Mouse (Mus musculus): ENCODE data around the gene Gm20388. TPM values are rescaled to one million over a fixed set of nuclear protein-coding genes. Genes with fewer than 3 reads are reported as not detected.

The Gm20388 gene
- total RNA-seq, 2 experiments from 2014 or later: 11.4 to 18.1 TPM

DNA sequence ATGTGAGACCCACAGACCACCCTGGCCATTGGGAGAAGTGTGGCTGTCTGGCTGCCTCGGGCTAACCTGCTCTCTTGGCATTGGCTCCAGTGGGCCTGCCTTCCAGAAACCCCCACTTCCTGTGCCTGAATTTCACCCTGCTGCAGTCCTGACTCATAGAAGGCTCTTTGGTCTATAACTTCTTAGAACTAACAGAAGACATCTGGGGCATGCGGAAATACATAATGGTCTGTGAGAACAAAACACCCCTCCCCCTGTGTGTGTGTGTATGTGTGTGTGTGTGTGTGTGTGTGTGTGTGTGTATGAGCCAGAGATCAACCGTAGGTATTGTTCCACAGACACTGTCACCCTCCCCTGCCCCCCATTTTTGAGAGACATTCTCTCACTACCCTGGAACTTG, 152.7 kb downstream of the Gm20388 start:
- ATAC-seq (replicated peaks; ENCODE audit: low FRiP score, low TSS enrichment, poor library complexity, severe bottlenecking): no peak

DNA sequence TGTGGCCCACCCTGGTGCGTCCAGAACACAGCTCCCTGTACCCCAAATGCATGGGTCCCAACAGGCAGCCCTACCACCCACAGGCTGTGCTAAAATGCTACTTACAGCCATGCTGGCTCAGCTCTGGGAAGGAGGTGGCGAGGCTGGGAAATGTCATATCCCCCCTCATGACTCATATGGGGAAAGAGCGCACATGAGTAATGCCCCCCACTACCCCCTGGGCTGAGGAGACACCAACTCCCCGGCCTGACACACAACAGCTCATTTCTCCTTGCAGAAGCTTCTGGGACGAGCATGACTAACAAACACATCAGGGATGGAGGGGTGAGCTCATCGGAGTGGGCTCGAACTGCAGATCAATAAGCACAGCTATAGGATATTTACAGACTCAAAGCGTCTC, 155.0 kb downstream of the Gm20388 start:
- ATAC-seq (replicated peaks; ENCODE audit: low FRiP score, low TSS enrichment, poor library complexity, severe bottlenecking): no peak

DNA sequence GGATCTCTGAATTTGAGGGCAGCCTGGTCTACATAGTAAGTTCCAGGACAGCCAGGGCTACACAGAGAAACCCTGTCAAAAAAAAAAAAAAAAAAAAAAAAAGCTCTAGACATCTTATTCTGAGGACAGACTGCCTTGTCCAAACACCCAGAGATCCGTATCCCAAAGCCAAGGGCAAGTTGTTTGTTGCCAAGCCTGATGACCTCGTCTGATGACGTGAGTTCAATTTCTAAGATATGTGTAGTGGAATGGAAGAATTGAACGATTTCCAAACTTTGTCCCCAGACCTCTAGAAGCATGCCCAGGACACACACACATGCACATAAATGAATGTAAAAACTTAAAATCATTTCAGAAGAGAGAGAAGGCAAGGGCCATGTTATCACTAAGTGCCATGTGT, 155.6 kb downstream of the Gm20388 start:
- ATAC-seq (replicated peaks; ENCODE audit: low FRiP score, low TSS enrichment, poor library complexity, severe bottlenecking): no peak

DNA sequence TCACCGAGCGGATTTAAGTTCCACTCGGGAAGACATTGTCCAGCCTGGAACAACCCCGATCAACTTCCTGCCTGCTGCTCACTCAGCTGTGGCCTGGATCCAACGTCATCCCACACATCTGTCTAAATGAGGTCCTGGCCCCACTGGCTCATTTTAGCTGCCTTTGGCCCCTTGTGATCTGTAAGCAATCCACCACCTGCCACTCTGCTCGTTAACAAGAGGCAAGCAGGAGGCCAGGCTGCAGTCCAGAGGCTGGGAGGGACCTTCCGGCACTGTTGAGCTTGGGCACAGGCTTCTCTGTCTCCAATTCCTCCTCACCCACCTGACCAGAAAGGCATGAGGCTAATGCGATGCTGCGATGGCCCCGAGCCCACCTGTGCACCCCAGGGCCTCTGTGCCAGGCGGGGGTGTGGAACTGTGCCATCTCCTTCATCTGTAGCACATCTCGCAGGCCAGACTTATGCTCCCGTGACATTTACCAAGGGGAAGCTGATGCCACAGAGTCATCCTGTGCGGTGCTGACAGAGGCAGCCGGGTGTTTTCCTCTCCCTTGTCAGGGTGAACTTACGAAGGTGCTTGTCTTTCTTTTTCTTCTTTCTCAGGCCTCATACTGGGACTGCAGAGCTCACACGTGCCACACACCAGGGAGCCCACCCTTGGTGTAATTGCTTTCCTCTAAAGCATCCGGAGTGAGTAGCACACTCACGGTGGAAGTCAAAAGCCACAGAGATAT, 157.5 kb downstream of the Gm20388 start:
- no peak for ATAC-seq (replicated peaks; ENCODE audit: low FRiP score, low TSS enrichment, poor library complexity, severe bottlenecking)

DNA sequence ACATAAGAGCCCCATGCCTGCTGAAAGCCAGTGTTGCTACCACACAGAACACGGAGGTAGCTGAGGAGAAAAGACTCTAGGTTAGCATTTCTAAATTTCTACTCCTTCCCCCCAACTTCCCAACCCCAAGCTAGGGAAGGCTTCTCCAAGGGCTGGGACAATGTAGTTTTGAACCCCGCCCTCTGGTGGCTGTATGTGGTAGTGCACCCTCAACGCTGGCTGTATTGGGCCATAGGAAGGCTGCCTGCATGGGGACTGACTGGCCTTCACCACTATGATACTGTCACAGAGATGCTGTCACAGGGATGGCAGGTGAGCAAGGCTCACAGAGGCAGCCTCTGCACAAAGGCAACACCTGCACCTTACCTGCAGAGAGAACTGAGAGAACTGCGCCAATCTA, 161.0 kb downstream of the Gm20388 start:
- peak; percentile 69 for ATAC-seq (replicated peaks; ENCODE audit: low FRiP score, low TSS enrichment, poor library complexity, severe bottlenecking)

DNA sequence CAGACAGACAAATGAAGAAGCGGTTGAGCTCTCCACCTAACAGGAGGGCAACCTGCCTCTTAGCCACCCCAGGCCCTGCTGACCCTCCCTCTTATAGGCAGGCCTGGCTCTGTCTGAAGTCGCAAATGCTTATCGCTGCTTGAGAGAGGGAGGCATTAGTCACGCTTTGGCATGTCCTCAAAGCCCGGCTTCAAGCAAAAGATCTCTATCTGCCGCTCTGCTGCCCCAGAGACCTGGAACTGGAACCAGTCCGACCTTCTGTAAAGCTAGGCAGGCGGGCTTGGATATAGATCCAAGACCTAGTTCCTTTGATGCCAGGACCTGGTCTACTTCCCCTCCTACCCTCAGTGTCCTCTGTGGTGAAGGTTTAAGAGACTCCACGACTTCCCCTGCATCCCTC, 161.6 kb downstream of the Gm20388 start:
- no peak for ATAC-seq (replicated peaks; ENCODE audit: low FRiP score, low TSS enrichment, poor library complexity, severe bottlenecking)

DNA sequence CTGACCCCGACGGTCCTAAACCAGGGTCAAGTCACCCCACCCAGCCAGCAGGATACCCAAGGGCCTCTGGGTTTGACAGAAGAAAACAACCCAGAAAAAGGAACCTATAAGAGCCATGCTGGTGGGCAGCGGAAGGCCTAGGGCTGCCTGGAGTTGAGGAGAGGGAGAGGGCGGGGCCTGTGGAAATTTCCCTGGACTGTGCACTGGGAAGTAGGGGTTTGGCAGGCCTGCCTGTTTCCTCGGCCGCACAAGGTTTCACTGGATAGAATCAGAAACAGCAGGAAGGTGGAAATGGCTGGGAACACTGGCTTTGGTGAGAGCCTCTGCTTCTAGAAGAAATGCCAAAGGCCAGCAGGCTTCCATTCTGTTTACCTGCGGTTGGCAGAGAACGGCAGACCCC, 162.2 kb downstream of the Gm20388 start:
- no peak for ATAC-seq (replicated peaks; ENCODE audit: low FRiP score, low TSS enrichment, poor library complexity, severe bottlenecking)

DNA sequence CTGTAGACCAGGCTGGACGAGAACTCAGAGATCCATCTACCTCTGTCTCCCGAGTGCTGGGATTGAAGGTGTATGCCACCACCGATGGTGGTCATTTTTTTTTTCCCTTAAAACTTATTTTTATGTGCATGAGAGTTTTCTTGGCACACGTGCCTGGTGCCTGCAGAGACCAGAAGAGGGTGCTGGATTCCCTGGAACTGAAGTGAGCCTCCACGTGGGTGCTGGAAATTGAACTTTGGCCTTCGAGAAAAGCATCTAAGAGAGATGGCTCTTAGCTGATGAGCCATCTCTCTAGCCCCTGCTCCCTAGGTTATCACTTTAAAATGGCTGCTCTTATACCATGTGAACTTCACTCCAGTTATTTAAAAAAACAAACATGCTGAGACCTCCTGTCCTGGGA, 163.9 kb downstream of the Gm20388 start:
- ATAC-seq (replicated peaks; ENCODE audit: low FRiP score, low TSS enrichment, poor library complexity, severe bottlenecking): no peak

DNA sequence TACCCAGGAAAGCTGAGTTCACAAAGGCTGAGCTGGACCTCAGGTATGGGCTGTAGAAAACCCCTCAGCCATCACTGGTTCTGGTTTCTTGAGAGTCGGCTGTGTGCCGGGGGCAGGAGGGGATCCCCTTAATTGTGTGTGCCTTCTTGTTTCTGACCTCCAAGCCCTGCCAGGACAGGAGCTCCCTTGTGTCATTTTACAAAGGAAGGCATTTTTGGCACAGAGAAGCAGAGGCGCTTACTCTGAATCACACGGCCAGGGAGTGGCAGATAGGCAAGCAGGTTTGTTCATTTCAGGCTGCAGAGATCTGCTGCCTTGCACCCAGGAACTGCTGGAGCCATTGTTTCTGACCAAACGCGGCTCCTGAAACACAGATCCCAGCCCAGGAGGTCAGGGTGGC, 164.7 kb downstream of the Gm20388 start:
- no peak for ATAC-seq (replicated peaks; ENCODE audit: low FRiP score, low TSS enrichment, poor library complexity, severe bottlenecking)

DNA sequence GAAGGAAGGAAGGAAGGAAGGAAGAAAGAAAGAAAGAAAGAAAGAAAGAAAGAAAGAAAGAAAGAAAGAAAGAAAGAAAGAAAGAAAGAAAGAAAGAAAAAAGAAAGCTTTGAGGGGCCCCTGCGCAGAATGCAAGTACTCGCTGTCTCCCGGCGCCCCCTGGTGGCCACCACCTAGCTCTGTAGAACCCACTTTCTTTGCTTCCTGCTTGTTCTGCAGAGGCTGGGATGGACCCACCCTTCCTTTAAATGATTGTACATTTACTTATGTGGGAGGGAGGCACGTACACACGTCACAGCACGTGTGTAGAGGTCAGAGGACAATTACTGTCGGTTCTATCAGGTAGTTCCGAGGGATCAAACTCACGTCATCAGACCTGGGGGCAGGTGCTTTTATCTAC, 167.4 kb downstream of the Gm20388 start:
- peak; percentile 66; the same call in 1 of the 2 replicates for ATAC-seq (replicated peaks; ENCODE audit: low FRiP score, low TSS enrichment, poor library complexity, severe bottlenecking)

DNA sequence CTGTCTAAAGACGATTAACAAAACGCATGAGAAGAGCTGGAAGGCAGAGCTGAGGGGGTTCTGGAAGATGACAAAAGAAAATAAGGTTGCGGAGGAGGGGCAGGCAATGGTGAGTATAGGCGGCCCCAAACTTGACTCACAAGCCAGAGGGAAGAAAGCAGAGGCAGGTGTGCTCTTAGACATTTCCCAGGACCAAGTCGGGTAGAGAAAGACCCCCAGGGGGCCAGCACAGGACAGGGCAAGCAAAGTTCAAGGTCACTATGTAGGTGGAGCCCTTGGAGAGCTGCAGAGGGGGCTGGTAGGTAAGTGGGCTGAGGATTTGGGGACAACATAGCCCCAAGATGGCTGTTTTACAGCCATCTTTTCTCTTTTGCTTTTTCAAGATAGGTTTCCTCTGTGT, 168.7 kb downstream of the Gm20388 start:
- no peak for ATAC-seq (replicated peaks; ENCODE audit: low FRiP score, low TSS enrichment, poor library complexity, severe bottlenecking)

DNA sequence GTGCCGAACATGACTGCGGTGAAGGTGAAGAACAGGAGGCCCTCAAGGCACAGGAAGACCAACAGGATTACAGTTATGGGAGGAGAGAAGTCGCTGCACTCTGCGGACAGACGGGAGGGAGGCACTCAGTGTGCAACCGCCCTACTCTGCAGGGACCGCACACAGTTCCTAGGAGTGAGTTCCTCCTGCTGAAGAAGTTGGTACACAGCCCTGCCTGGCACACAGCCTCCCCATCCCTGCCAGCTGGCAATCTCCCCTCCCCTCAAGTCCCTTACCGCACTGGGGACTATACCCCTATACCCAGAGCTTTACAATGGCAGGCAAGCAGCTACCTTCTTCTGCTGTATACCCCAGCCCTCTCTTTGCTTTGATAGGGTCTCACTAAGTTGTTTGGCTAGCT, 172.6 kb downstream of the Gm20388 start:
- no peak for ATAC-seq (replicated peaks; ENCODE audit: low FRiP score, low TSS enrichment, poor library complexity, severe bottlenecking)

DNA sequence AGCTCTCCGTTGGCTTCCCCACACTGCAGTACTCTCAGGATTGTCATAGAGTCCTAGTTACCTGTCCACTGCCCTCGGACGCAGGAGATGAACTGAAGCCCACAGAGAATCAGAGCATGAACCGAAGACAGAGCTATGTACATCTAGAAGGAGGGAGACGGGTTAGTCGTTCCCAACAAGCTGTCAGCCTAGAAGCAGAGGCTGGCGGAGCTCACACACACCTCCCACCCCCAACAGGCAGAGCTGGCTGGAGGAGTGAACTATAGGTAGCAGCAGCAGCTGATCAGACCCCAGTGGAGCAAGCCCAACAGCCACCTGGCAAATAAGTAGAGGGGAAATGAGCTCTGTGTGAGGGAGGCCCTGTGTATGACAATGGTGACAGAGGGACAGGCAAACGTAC, 174.1 kb downstream of the Gm20388 start:
- ATAC-seq (replicated peaks; ENCODE audit: low FRiP score, low TSS enrichment, poor library complexity, severe bottlenecking): no peak

DNA sequence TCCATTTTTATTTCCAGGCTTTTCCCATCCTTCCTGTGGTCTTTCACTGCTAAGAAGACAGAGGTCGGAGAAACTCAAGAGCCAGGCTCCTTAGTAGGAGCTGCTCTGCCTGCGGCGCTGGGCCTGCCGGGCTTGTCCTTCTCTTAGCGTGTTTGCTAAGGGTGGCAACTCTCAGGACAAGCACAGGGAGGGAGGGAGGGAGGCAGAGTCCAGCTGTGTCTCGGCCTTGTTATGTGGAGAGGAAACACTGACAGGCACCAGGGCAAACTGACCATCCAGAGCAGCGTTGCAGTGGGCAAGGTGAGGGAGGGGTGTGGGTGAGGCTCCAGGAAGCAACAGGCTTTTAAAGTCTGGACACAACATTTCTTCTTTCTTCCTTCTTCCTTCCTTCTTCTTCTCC, 178.9 kb downstream of the Gm20388 start:
- no peak for ATAC-seq (replicated peaks; ENCODE audit: low FRiP score, low TSS enrichment, poor library complexity, severe bottlenecking)

DNA sequence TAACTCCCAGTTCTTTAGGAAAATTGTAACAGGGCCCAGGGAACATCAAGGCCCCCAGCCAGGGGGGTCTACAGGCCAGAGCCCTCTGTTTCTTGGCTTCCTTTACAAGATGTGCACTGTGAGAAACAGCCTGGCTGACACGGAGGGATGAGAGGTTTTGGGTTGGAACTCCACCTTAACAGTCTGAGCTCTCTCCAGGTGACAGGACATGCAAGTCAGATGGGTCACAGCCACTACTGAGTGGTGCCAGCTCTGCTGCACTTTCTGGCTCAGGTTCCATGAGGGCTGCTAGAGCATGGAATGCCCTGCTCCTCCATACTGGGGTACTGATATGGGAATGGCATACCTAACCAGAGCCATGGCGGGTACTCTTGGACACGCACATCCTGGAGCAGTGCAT, 180.4 kb downstream of the Gm20388 start:
- ATAC-seq (replicated peaks; ENCODE audit: low FRiP score, low TSS enrichment, poor library complexity, severe bottlenecking): no peak

DNA sequence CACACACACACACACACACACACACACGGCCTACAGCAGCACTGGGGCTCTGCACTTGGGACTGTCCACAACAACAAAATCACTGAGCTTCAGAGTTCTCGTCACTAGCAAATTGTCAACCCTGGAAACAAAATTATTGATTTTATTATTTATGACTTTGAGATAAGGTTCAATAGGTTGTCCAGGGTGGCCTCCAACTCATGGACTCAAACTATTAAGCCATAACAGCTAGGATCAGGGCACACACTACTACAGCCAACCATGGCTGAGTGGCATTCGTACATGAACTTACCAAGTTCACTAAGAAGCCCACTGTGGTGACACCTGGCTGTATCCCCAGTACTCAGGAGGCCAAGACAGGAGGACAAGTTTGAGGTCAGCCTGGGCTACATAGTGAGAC, 182.5 kb downstream of the Gm20388 start:
- no peak for ATAC-seq (replicated peaks; ENCODE audit: low FRiP score, low TSS enrichment, poor library complexity, severe bottlenecking)

DNA sequence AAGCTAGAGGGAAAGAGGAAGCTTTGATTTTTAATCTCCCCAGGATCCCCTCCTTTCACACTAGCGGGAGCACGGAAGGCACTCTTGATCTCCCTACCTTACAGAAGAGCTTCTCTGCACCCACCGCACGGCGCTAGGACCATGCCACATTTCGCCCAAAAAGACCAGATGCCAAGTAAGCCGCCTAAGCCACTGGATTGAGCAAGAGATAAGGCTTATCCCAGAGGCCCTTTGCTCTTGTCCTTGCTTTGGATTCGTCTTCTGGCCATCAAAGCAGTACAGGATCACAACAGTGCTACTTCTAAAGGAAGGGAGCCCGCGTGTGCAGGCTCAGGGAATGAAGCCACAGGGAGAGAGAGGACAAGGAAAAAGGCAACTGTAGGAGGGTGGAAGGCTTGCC, 184.2 kb downstream of the Gm20388 start:
- no peak for ATAC-seq (replicated peaks; ENCODE audit: low FRiP score, low TSS enrichment, poor library complexity, severe bottlenecking)

DNA sequence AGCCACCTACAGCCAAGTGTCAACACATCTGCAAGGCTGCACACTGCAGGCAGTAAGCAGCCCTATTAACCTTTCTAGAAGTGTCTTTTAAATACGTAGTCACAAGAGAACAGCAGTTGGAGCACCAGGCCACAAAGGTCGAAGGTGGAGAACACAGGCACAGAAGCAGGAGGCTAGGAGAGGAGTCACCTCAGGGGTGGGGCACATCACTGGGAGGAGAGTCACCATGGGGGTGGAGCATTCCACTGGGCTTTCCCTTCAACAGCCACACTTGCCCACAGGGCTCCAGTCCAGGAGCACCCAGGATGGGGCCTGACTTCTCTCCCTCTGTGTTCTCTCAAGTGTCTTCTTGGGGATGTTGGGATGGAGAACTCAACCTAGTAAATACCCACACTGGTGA, 185.8 kb downstream of the Gm20388 start:
- ATAC-seq (replicated peaks; ENCODE audit: low FRiP score, low TSS enrichment, poor library complexity, severe bottlenecking): 0 out of 2 replicates have a peak, but pooled peaks have one; percentile 15

DNA sequence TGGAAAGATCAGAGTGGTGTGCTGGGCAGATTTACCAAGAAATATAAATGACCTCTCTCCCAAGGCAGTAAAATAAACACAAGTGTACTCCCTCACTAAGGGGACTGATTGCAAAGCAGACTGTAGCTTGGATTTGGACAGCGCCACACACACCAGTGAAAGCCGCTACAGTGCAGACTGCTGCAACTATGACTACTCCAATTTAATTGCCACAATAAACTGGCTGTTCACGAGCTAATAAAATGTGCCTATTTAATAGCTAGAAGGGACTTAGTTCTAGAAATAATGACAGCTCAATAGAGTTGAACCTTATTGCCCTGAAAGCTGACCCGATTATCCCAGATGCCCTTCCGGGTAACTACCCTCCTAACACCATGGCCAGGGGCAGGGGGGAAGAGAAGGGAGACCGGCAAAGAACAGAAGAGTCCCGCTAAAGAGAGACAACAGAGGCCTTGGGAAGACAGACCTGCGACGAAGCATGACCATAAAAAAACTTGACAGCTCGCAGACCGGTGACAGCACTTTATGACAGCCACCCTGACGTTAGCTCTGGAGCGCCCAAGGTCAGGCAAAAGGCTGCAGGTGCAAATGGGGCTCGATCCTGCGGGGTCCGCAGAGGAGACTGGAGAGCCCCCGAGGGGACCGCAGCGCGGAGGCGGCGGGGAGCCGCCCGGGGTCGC, 189.9 kb downstream of the Gm20388 start:
- no peak for ATAC-seq (replicated peaks; ENCODE audit: low FRiP score, low TSS enrichment, poor library complexity, severe bottlenecking)

DNA sequence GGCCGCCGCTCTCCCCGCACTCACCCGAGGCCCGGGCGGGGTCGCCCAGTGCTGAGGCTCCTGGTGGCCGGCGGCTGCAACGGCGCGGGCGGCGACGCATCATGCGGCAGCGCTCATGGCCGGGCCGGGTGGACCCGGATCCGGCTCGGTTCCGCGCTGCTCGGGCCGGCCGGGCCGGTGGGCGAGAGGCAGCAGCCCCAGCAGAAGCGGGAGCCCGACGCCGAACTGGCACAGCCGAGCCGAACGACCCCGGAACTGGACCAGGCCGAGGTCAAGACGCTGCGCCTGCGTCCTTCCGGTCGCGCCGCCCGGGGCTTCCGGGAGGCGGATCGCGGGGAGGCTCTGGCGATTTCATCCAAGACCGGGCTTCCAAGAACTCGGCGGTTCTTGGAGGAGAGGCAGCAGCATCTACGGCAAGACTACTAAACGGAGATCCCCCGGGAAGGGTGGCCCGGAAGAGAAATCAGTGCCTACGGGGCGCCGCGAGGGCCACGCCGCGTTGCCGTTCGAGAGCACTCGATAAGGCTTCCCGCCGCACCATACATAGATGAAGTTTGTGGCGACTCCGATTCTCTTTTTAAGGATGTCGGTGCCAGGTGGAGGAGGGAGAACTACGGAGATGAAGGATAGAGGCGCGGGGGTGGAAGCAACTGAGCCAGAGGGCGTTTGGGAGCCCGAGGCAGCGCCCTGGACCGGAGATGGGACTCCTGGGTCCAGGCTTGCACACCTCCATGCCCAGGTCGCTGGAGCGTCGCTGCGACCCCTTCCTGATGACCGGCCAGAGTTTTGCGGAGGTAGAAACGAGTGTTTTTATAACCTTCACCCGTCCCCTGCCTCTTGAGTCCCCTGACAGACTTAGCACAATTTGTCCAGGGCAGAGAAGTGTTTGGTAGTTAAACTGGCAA, 190.7 kb downstream of the Gm20388 start, which contains the start of gene Zdhhc7:
Zdhhc7 (minus strand) TSS at position 415 of the 905 bp plus-strand sequence.
- ATAC-seq (replicated peaks; ENCODE audit: low FRiP score, low TSS enrichment, poor library complexity, severe bottlenecking): peak; percentile 64

All from megakaryocyte-erythroid progenitor cell, adult 5-6 weeks (primary cell).